Comparison of ENCODE assay signal across 10 mouse cellular contexts in the genomic region with DNA sequence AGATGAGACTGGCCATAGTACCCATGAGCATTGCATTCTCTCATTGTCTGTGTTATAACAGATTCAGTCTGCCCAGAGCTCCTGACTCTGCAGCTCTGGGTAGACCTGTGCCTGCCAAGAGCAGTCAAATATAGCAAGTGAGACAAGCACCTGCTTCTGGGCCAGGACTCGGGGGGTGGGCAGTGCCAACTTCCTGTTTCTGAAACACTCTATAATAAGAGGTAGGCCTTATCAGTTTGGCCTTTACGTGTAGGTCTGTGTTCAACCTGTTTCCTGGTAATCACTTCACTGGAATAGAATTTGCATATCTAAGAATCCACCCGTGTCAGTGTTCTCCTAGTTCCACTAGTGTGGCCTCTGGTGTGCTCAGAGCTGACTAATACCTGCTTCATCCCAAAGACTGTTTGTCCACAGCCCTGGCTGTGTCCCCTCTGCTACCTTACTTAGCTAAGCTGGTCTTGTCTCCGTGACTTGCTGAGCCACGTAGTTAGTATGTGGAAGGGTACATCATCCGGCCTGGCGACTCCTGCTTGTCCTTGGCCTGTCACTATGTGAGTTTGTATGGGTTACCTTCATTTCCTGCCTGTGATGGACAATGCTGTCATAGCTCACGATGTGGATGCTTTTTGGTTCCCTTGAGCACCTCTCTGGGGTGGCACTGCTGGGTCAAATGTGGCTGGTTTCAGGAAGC. TPM values are rescaled to one million over a fixed set of nuclear protein-coding genes. Genes with fewer than 3 reads are reported as not detected.
A peak's percentile ranks its signal among the peaks of the same experiment; 100 is the strongest.
DNase-seq lines count a peak whose midpoint lies in the region; ATAC-seq and TF ChIP-seq lines count a peak whose summit lies in the region.
"Had no signal": no experiment of that assay in that cellular context is flagged by ENCODE, and none has a peak within 500 bp of the region (broad histone marks: within the 10 kb centered on the region; RNA-seq: fewer than 3 reads in every experiment).

No protein-coding gene starts in this region.

- H3K36me3 ChIP-seq in liver, embryonic 11.5 days (ENCODE audit: control insufficient read depth, insufficient read depth, low read length): no peaks in the 10 kb centered on the region
- H3K36me3 ChIP-seq in kidney, adult 2 months (ENCODE audit: control insufficient read depth, insufficient read depth, low read length): no peaks in the 10 kb centered on the region

- H3K9ac ChIP-seq in liver, embryonic 11.5 days (ENCODE audit: low read depth, low read length): no peak overlapping the region

- 63% methylated on average over 8 of the region's 8 CpGs for WGBS in liver, embryonic 11.5 days
- 76% methylated on average over 8 of the region's 8 CpGs for WGBS in kidney, adult 2 months

- peak; percentile 63 for DNase-seq in cerebellum, adult 11-12 months
- DNase-seq in CD4-positive, CD25-positive, alpha-beta regulatory T cell, adult 2 months (ENCODE audit: low read depth, low spot score): peak; percentile 63
- DNase-seq in lung, postnatal 14 days: peak; percentile 53
- no peak for DNase-seq in liver, embryonic 11.5 days (ENCODE audit: low spot score)
- DNase-seq in left cerebral cortex, adult 8-10 months (ENCODE audit: low spot score in 2 of 2): no peak
- no peak for DNase-seq in kidney, adult 2 months
- DNase-seq: adrenal gland, adult 2 months had no signal

- no peak overlapping the region for H3K27ac ChIP-seq in liver, embryonic 11.5 days (ENCODE audit: low read depth, low read length)
- H3K27ac ChIP-seq in kidney, adult 2 months (ENCODE audit: insufficient read depth, low read depth, low read length): no peak overlapping the region

- no peak for TF ChIP-seq CTCF in kidney, adult 2 months (conservative IDR thresholded peaks at IDR 0.05; ENCODE audit: insufficient read depth, insufficient read length, low read depth, low read length)

- H3K4me1 ChIP-seq in liver, embryonic 11.5 days (replicated peaks; ENCODE audit: control insufficient read depth, insufficient read depth, low read length): peaks cover 7% of the 10 kb centered on the region; the same call in 1 of the 2 replicates
- peaks cover 16% of the 10 kb centered on the region for H3K4me1 ChIP-seq in kidney, adult 2 months (ENCODE audit: control insufficient read depth, insufficient read depth, low read length)

- no peaks in the 10 kb centered on the region for H3K9me3 ChIP-seq in liver, embryonic 11.5 days (ENCODE audit: control insufficient read depth, low read length)

- ATAC-seq in cerebellum, adult (ENCODE audit: insufficient number of reproducible peaks, low FRiP score, low TSS enrichment): no peak
- ATAC-seq in granulocyte monocyte progenitor cell, adult 5-6 weeks (replicated peaks; ENCODE audit: poor library complexity, severe bottlenecking): 0 out of 2 replicates have a peak, but pooled peaks have one; percentile 18
- no peak for ATAC-seq in liver, embryonic 11.5 days (replicated peaks; ENCODE audit: low FRiP score)

- no peak for TF ChIP-seq POLR2A in kidney, adult 2 months (IDR thresholded peaks at IDR 0.05; ENCODE audit: low read depth, low read length)

- no peak overlapping the region for H3K4me3 ChIP-seq in liver, embryonic 11.5 days (ENCODE audit: low read depth, low read length)
- H3K4me3 ChIP-seq in kidney, adult 2 months (ENCODE audit: insufficient read depth, low read depth, low read length): no peak overlapping the region

- H3K4me2 ChIP-seq in liver, embryonic 11.5 days: no peak overlapping the region

- H3K27me3 ChIP-seq in liver, embryonic 11.5 days (replicated peaks; ENCODE audit: control insufficient read depth, insufficient read depth, low read length): no peaks in the 10 kb centered on the region
- H3K27me3 ChIP-seq in kidney, adult 2 months (replicated peaks; ENCODE audit: control insufficient read depth, insufficient read depth, low read length): no peaks in the 10 kb centered on the region

RNA-seq across cellular contexts. Expression of a gene that starts 2.6 kb away (rescaled TPM):
- not detected in 2 replicates for total RNA-seq in granulocyte monocyte progenitor cell, adult 5-6 weeks (2014; fragmentation: Nextera tagmentation)
- not detected in 2 replicates for total RNA-seq in granulocyte monocyte progenitor cell, adult 5-6 weeks (2017)
- 0.23 TPM in 1 of 2 replicates, not detected in the other for polyA plus RNA-seq in liver, embryonic 11.5 days (2014; fragmentation: Nextera tagmentation; extraction: Ambion mirVana)
- total RNA-seq in left cerebral cortex, adult 8-10 months (2022): 1 to 10 TPM; 7.6 to 8.7 (median 8.2) TPM
- 0.09 TPM in 1 of 2 replicates, not detected in the other for polyA plus RNA-seq in kidney, adult 2 months (2012; rRNA removed)
- total RNA-seq: liver, adult 2 months had no signal
- polyA plus RNA-seq: liver, adult 2 months had no signal

RNA-seq across cellular contexts. Expression of a gene that starts 13.0 kb away (rescaled TPM):
- total RNA-seq in granulocyte monocyte progenitor cell, adult 5-6 weeks (2014; fragmentation: Nextera tagmentation): not detected in 2 replicates
- total RNA-seq in granulocyte monocyte progenitor cell, adult 5-6 weeks (2017): not detected in 2 replicates
- 0.30 and 0.33 TPM in 2 replicates for polyA plus RNA-seq in liver, embryonic 11.5 days (2014; fragmentation: Nextera tagmentation; extraction: Ambion mirVana)
- total RNA-seq in left cerebral cortex, adult 8-10 months (2022): 1 to 10 TPM in 1 of 4 experiments, under 1 TPM in 3; 0.63 to 1.1 (median 0.87) TPM
- polyA plus RNA-seq in kidney, adult 2 months (2012; rRNA removed): 0.22 and 0.23 TPM in 2 replicates
- total RNA-seq: liver, adult 2 months had no signal
- polyA plus RNA-seq: liver, adult 2 months had no signal

RNA-seq across cellular contexts. Expression of a gene that starts 15.0 kb away (rescaled TPM):
- 0.24 TPM in 1 of 2 replicates, not detected in the other for total RNA-seq in granulocyte monocyte progenitor cell, adult 5-6 weeks (2014; fragmentation: Nextera tagmentation)
- not detected in 2 replicates for total RNA-seq in granulocyte monocyte progenitor cell, adult 5-6 weeks (2017)
- polyA plus RNA-seq in liver, embryonic 11.5 days (2014; fragmentation: Nextera tagmentation; extraction: Ambion mirVana): 0.08 TPM in 1 of 2 replicates, not detected in the other
- under 1 TPM in 1 of 4 experiments, not detected in 3; 0.59 TPM for total RNA-seq in left cerebral cortex, adult 8-10 months (2022)
- polyA plus RNA-seq in kidney, adult 2 months (2012; rRNA removed): not detected in 2 replicates
- polyA plus RNA-seq: adrenal gland, adult 2 months had no signal

RNA-seq across cellular contexts. Expression of a gene that starts 18.5 kb away (rescaled TPM):
- not detected in 2 replicates for total RNA-seq in granulocyte monocyte progenitor cell, adult 5-6 weeks (2014; fragmentation: Nextera tagmentation)
- 0.09 TPM in 1 of 2 replicates, not detected in the other for total RNA-seq in granulocyte monocyte progenitor cell, adult 5-6 weeks (2017)
- polyA plus RNA-seq in liver, embryonic 11.5 days (2014; fragmentation: Nextera tagmentation; extraction: Ambion mirVana): 1.0 and 1.2 TPM in 2 replicates
- total RNA-seq in left cerebral cortex, adult 8-10 months (2022): 100 to 1,000 TPM; 230 to 247 (median 241) TPM
- 8.1 and 8.3 TPM in 2 replicates for polyA plus RNA-seq in kidney, adult 2 months (2012; rRNA removed)

RNA-seq across cellular contexts. Expression of a gene that starts 23.7 kb away (rescaled TPM):
- total RNA-seq in granulocyte monocyte progenitor cell, adult 5-6 weeks (2014; fragmentation: Nextera tagmentation): 1.7 and 3.1 TPM in 2 replicates
- total RNA-seq in granulocyte monocyte progenitor cell, adult 5-6 weeks (2017): 4.0 and 6.3 TPM in 2 replicates
- polyA plus RNA-seq in liver, embryonic 11.5 days (2014; fragmentation: Nextera tagmentation; extraction: Ambion mirVana): 1.8 and 1.9 TPM in 2 replicates
- 100 to 1,000 TPM; 164 to 236 (median 186) TPM for total RNA-seq in left cerebral cortex, adult 8-10 months (2022)
- polyA plus RNA-seq in kidney, adult 2 months (2012; rRNA removed): 106 and 116 TPM in 2 replicates

Comparison
In these comparisons a context has a peak if more than half of its experiments do, and no peak if none do; other contexts are left out.
1. DNase-seq: peak in cerebellum, adult 11-12 months (single experiment), CD4-positive, CD25-positive, alpha-beta regulatory T cell, adult 2 months (single experiment) and lung, postnatal 14 days (single experiment); none in liver, embryonic 11.5 days (single experiment), left cerebral cortex, adult 8-10 months (0 of 2) and kidney, adult 2 months (single experiment).
2. RNA of a gene that starts 2.6 kb away (total RNA-seq): 7.6 to 8.7 TPM in left cerebral cortex, adult 8-10 months; not detected in granulocyte monocyte progenitor cell, adult 5-6 weeks; every median in the first group is over 4 times any median in the second.